Mouse (Mus musculus) layer of hippocampus, postnatal 10 days (tissue): Measurements from ENCODE around the gene Prdm1. TPM values are rescaled to one million over a fixed set of nuclear protein-coding genes. Genes with fewer than 3 reads are reported as not detected.

Experiments
- DNase-seq, 2 experiments: peaks; one replicate each; pipeline ENCODE4 v3.0.0; 2021; ENCODE audit warnings: low spot score in 2 of 2
- total RNA-seq, 2 experiments: library from RNA; stranded (reverse); gene quantifications; 2 replicates each; pipeline ENCODE4 v1.2.3; 2021

Gene Prdm1
- total RNA-seq, 2 experiments from 2014 or later: 1.4 to 1.6 TPM

- peak in 1 of 2 experiments; percentile 26 for DNase-seq
These were observed 71.3 kb downstream of the Prdm1 start for GRCm38 (mm10) chr10:44456757-44457595.

- no peak for DNase-seq
These were observed 73.5 kb downstream of the Prdm1 start for GRCm38 (mm10) chr10:44454753-44455152.

- no peak for DNase-seq
These were observed 74.2 kb downstream of the Prdm1 start for GRCm38 (mm10) chr10:44454111-44454510.

- DNase-seq: no peak
These were observed 77.5 kb downstream of the Prdm1 start for GRCm38 (mm10) chr10:44450835-44451234.

- DNase-seq: no peak
These were observed 78.2 kb downstream of the Prdm1 start for GRCm38 (mm10) chr10:44450108-44450507.

- DNase-seq: no peak
These were observed 78.6 kb downstream of the Prdm1 start for GRCm38 (mm10) chr10:44449666-44450065.

- no peak for DNase-seq
These were observed 80.1 kb downstream of the Prdm1 start for GRCm38 (mm10) chr10:44448165-44448564.

GRCm38 (mm10) chr10:44447406-44448139 lies 80.7 kb downstream of the Prdm1 start:
- no peak for DNase-seq

GRCm38 (mm10) chr10:44447001-44447400 lies 81.3 kb downstream of the Prdm1 start:
- no peak for DNase-seq

GRCm38 (mm10) chr10:44444415-44444814 lies 83.9 kb downstream of the Prdm1 start:
- DNase-seq: no peak

- no peak for DNase-seq
These were observed 84.6 kb downstream of the Prdm1 start for GRCm38 (mm10) chr10:44443696-44444095.

- DNase-seq: no peak
These were observed 88.6 kb downstream of the Prdm1 start for GRCm38 (mm10) chr10:44439732-44440131.

GRCm38 (mm10) chr10:44437614-44438013 lies 90.7 kb downstream of the Prdm1 start:
- no peak for DNase-seq

GRCm38 (mm10) chr10:44435956-44436355 lies 92.3 kb downstream of the Prdm1 start:
- DNase-seq: no peak

GRCm38 (mm10) chr10:44434702-44435181 lies 93.6 kb downstream of the Prdm1 start:
- peak; percentile 15 to 21 for DNase-seq

- no peak for DNase-seq
These were observed 96.1 kb downstream of the Prdm1 start for GRCm38 (mm10) chr10:44432235-44432634.

GRCm38 (mm10) chr10:44431689-44432088 lies 96.6 kb downstream of the Prdm1 start:
- DNase-seq: no peak

GRCm38 (mm10) chr10:44429177-44429888 lies 99.0 kb downstream of the Prdm1 start:
- no peak for DNase-seq

GRCm38 (mm10) chr10:44427891-44428361 lies 100.4 kb downstream of the Prdm1 start:
- DNase-seq: no peak

GRCm38 (mm10) chr10:44427426-44427825 lies 100.9 kb downstream of the Prdm1 start:
- no peak for DNase-seq

- no peak for DNase-seq
These were observed 103.3 kb downstream of the Prdm1 start for GRCm38 (mm10) chr10:44425013-44425412.
